Mouse (Mus musculus): Measurements from ENCODE around the gene Wdr24. TPM values are rescaled to one million over a fixed set of nuclear protein-coding genes. Genes with fewer than 3 reads are reported as not detected.

Gene Wdr24
- polyA plus RNA-seq (2011; ENCODE audit: insufficient read length, low read depth, missing spikeins) = 13.0 and 14.5 TPM in 2 replicates

DNA sequence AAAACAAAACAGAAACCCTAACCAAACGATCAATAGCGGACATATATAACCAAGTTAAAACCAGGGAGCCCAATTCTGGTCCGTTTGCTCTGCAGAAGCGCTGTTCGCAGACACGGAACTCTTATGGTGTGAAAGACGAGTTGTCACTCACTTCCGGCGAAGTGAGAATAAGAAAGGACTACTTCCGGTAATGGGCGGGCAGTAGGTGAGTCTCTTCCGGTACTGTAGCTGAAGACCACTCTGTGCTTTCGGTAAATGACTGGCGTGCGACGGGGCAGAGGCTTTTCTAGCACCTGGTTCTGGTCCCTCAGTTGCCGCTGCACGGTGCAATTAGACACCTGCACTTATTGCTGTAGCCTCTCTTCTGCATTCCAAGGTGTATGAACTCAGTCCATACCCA is at the start of gene Wdr24:
TSS of gene Wdr24 (plus strand) at position 176 of the 400 bp plus-strand sequence.
- Histone ChIP-seq H3K4me3 (ENCODE audit: insufficient read depth, low read length) (peak within 1 kb of the TSS; percentile 82), H3K4me1 (ENCODE audit: control insufficient read depth, insufficient read depth, low read length) (peaks cover 5% of the 10 kb centered on the region; the same call in 1 of the 2 replicates), H3K27ac (ENCODE audit: insufficient read depth, low read length) (no peak within 1 kb of the TSS)
- TF ChIP-seq CTCF (IDR thresholded peaks at IDR 0.05; ENCODE audit: borderline replicate concordance, insufficient read depth, low read length) (no peak), POLR2A (IDR thresholded peaks at IDR 0.05; ENCODE audit: low read depth, low read length) (peak; percentile 71)

DNA sequence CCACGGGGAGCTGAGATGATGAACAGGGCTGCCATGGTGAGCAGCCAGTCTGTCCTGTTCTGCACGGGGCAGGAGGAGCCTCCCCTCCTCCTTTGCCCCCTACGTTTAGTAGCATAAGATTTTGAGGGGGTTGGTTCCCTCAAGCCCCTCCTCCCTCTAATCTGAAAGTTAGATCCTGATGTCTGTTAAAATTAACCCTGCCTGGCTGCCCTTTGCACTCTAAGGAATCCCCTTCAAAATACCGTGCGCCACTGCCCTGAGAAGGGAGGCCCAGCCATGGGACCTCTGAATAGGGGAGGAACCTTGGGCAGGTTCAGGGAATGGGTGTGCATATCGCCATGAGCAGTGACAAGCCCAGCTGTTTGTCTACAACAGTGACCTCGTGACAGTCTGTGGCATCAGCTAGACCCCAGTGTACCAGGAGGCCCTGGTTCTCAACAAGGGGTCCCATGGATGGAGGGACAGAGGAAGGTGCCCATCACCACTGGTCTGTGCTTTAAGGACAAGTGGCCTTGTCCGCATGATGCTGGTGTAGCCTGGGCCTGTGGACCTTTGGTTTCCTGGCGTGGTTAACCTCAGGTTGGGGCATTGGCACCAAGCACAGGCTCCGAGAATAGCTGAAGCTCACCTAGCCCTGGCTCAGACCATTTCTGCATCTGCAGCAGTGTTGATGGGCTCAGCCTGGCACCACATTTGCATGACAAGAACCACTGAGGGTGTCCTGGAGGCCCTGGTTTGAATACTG is 47.9 kb upstream of the Wdr24 start:
- TF ChIP-seq POLR2A (IDR thresholded peaks at IDR 0.05; ENCODE audit: low read depth, low read length) (no peak), CTCF (IDR thresholded peaks at IDR 0.05; ENCODE audit: borderline replicate concordance, insufficient read depth, low read length) (no peak)
- no peak overlapping the region for H3K27ac ChIP-seq (ENCODE audit: insufficient read depth, low read length)
- H3K4me3 ChIP-seq (ENCODE audit: insufficient read depth, low read length) = no peak overlapping the region
- no peaks in the 10 kb centered on the region for H3K4me1 ChIP-seq (ENCODE audit: control insufficient read depth, insufficient read depth, low read length)

DNA sequence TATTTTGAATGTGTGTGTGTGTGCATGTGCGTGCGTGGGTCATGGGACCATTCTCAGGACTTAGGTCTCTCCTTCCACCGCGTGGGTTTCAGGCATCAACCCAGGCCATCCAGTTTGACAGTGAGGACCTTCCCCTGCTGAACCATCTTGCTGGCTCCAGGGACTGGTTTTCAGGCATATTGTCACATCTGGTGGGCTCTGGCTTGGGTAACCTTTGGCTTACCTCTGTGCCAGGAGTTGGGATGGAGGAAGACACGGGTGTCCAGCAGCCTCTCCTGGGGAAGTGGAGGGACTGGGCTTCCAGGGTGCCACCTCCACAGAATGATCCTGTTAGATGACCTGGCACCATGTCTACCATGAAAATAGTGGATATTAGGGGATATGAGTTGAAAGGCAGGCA is 45.5 kb upstream of the Wdr24 start:
- no peak for TF ChIP-seq POLR2A (IDR thresholded peaks at IDR 0.05; ENCODE audit: low read depth, low read length)
- TF ChIP-seq CTCF (IDR thresholded peaks at IDR 0.05; ENCODE audit: borderline replicate concordance, insufficient read depth, low read length) = no peak
- no peaks in the 10 kb centered on the region for H3K4me1 ChIP-seq (ENCODE audit: control insufficient read depth, insufficient read depth, low read length)
- H3K27ac ChIP-seq (ENCODE audit: insufficient read depth, low read length) = no peak overlapping the region
- H3K4me3 ChIP-seq (ENCODE audit: insufficient read depth, low read length) = no peak overlapping the region

DNA sequence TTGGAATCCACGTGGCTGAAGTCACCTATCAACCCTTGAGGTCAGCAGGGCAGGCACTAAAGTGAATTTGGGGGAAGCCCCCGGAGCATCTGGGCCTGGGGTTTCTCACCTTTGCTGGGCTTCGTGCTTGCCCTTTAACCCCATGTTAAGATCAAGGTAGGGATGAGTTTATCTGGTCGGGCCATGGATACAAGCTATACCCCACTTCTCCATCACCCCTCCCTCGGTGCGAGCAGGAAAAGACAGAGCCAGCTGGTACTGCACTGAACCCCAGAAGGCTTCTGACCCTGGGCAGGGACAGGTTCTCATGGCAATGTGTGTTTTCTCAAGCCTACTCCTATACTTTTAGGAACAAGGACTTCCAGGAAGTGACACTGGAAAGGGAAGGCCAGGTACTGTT is 42.1 kb upstream of the Wdr24 start:
- no peaks in the 10 kb centered on the region for H3K4me1 ChIP-seq (ENCODE audit: control insufficient read depth, insufficient read depth, low read length)
- no peak overlapping the region for H3K27ac ChIP-seq (ENCODE audit: insufficient read depth, low read length)
- H3K4me3 ChIP-seq (ENCODE audit: insufficient read depth, low read length) = no peak overlapping the region
- TF ChIP-seq CTCF (IDR thresholded peaks at IDR 0.05; ENCODE audit: borderline replicate concordance, insufficient read depth, low read length) (no peak), POLR2A (IDR thresholded peaks at IDR 0.05; ENCODE audit: low read depth, low read length) (no peak)

DNA sequence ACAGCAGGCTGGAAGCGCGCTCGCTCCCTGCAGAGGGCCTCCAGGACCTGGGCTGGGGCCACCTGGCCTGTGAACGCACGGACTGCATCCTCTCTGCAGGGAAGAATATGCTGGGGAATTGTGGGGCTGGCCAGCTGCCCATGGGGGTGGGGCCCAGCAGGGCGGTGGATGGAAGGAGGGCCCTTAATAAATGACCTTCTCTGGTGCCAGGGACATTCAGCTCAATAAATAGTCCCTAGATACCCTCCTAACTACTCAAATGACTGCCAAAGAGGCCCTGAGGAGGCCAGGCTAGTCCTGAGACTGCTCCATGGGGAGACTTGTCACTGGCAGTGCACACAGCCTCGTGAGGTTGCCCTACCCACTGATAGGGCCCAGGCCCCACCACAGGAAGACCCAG is 40.3 kb upstream of the Wdr24 start:
- TF ChIP-seq POLR2A (IDR thresholded peaks at IDR 0.05; ENCODE audit: low read depth, low read length) (no peak), CTCF (IDR thresholded peaks at IDR 0.05; ENCODE audit: borderline replicate concordance, insufficient read depth, low read length) (no peak)
- Histone ChIP-seq H3K4me3 (ENCODE audit: insufficient read depth, low read length) (no peak overlapping the region), H3K27ac (ENCODE audit: insufficient read depth, low read length) (no peak overlapping the region), H3K4me1 (ENCODE audit: control insufficient read depth, insufficient read depth, low read length) (no peaks in the 10 kb centered on the region)

DNA sequence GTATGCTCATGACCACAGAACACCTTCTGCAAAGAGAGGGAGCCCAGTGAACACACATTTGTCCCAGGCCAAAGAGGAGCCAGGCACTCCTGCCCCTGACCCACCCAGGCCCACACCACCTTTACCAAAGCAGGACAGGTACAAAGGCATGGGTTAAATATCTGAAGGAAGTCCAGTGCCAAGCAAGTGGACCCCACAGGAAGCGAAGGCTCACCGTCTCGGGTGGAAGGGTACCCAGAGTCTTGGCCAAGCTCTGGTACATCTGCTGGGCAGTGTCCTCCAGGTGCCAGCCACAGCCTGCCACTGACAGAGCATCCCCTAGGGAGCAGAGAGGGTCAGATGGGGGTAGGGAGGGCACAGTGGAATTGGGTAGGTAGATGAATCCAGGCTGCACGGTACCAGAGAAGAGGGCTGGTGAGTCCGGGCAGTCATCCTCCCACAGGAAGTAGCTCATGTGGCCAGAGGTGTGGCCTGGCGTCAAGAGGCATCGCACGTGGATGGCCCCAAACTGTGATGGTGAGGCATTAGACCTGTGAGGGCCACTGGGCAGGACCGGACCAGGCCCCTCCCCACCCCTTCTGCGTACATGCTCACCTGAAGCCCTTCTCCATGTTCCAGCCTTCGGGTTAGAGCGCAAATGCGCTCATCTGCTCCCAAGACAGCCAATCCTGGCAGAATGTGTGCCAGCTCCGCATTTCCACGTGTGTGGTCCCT is 39.4 kb upstream of the Wdr24 start:
- H3K27ac ChIP-seq (ENCODE audit: insufficient read depth, low read length) = no peak overlapping the region
- 0 out of 2 replicates have a peak overlapping the region, but pooled peaks have one; percentile 73 for H3K4me3 ChIP-seq (ENCODE audit: insufficient read depth, low read length)
- TF ChIP-seq CTCF (IDR thresholded peaks at IDR 0.05; ENCODE audit: borderline replicate concordance, insufficient read depth, low read length) = no peak

DNA sequence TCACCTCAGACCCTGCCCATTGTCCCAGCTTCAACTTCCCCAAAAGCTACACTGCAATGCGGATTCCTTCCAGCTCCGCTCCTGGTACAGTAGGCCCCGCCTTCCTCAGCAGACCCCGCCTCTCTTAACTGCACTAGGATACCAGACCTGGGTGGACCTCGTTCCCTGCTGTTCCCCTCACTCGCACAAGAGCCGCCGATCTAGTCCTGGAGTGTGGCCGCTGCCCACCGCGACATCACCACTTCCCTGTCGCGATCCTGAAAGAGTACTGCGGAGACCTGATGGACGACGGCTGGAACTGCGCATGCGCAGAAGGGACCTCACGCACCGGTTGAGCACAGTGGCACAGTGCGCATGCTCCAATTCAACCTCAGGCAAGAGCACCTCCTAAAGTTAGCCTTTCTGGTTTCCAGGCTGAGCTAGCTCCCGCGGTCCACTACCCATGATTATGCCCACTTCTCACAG is 38.1 kb upstream of the Wdr24 start, which contains the start of gene Haghl:
TSS of gene Haghl (minus strand) at position 393 of the 465 bp plus-strand sequence.
- H3K4me3 ChIP-seq (ENCODE audit: insufficient read depth, low read length) = peak within 1 kb of the TSS; percentile 73
- H3K27ac ChIP-seq (ENCODE audit: insufficient read depth, low read length) = peak within 1 kb of the TSS; percentile 68
- TF ChIP-seq CTCF (IDR thresholded peaks at IDR 0.05; ENCODE audit: borderline replicate concordance, insufficient read depth, low read length) = no peak
- TF ChIP-seq POLR2A (IDR thresholded peaks at IDR 0.05; ENCODE audit: low read depth, low read length) = peak; percentile 93
- H3K4me1 ChIP-seq (ENCODE audit: control insufficient read depth, insufficient read depth, low read length) = no peaks in the 10 kb centered on the region

More for the DNA sequence above, 39.4 kb upstream of the Wdr24 start:
- H3K4me1 ChIP-seq (ENCODE audit: control insufficient read depth, insufficient read depth, low read length) = no peaks in the 10 kb centered on the region

DNA sequence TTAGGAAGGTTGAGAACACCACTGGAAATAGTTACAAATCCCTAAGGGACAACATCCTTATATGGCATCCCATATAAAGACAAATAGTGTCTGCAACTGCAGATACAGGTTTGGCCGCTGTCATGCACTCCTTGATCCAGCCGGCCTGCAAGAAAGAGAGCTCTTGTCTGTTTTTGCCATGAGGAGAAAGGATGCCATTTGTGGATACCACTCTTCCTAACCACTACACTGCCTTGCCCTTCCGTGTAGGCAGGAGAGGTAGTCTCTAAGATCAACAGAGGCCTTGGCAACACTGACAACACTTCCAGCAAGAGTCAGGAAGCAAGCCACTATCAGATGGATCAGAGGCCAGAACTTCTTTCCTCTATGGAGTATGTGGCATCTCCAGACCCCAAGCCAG is 37.1 kb upstream of the Wdr24 start, which contains the start of gene Ccdc78:
TSS of gene Ccdc78 (plus strand) at position 301 of the 400 bp plus-strand sequence.
- Histone ChIP-seq H3K4me3 (ENCODE audit: insufficient read depth, low read length) (peak within 1 kb of the TSS; percentile 73), H3K4me1 (ENCODE audit: control insufficient read depth, insufficient read depth, low read length) (no peaks in the 10 kb centered on the region), H3K27ac (ENCODE audit: insufficient read depth, low read length) (peak within 1 kb of the TSS; percentile 68; the same call in 1 of the 2 replicates)
- TF ChIP-seq CTCF (IDR thresholded peaks at IDR 0.05; ENCODE audit: borderline replicate concordance, insufficient read depth, low read length) (no peak), POLR2A (IDR thresholded peaks at IDR 0.05; ENCODE audit: low read depth, low read length) (no peak; the same call in 1 of the 2 replicates)

DNA sequence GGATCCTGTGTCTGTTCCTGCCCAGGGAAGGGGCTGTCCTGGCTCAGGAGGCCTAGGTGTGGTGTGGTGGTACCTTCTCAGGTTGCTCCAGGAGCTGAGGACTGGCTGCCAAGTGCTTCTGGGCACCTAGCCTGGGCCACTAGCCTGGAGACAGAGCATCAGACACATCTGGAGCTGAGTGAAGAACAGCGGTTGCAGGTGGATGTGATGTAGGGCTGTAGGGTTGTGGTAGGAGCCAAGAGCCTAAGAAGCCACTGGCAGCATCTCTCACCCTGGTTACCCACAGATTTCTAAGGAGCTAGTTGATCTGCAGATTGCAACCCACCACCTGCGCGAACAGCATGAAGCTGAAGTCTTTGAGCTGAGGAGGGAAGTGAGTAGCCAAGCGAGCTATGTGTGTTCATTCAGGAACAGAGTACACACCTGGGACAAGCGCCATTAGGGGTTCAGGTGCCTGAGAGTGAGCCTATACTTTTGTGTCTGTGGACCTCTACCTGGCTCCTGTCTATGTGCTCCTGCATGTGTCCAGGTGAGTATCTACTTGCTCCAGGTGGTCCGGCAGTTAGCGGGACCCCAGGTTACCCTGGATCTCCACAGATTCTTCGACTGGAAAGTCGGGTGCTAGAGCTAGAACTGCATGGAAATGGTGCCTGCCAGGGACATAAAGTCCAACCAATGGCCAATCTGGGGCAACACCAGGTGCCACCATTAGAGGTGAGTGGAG is 36.5 kb upstream of the Wdr24 start:
- H3K4me1 ChIP-seq (ENCODE audit: control insufficient read depth, insufficient read depth, low read length) = no peaks in the 10 kb centered on the region
- TF ChIP-seq POLR2A (IDR thresholded peaks at IDR 0.05; ENCODE audit: low read depth, low read length) (0 out of 2 replicates have a peak, but pooled peaks have one; percentile 1), CTCF (IDR thresholded peaks at IDR 0.05; ENCODE audit: borderline replicate concordance, insufficient read depth, low read length) (no peak)
- H3K27ac ChIP-seq (ENCODE audit: insufficient read depth, low read length) = no peak overlapping the region
- no peak overlapping the region for H3K4me3 ChIP-seq (ENCODE audit: insufficient read depth, low read length)
